Mouse (Mus musculus): ENCODE results near the gene Car4. TPM values are rescaled to one million over a fixed set of nuclear protein-coding genes. Genes with fewer than 3 reads are reported as not detected.
A peak's percentile ranks its signal among the peaks of the same experiment; 100 is the strongest.

Gene Car4
- polyA plus RNA-seq (2015; fragmentation: Nextera tagmentation; extraction: Ambion mirVana): 172 and 190 TPM in 2 replicates

DNA sequence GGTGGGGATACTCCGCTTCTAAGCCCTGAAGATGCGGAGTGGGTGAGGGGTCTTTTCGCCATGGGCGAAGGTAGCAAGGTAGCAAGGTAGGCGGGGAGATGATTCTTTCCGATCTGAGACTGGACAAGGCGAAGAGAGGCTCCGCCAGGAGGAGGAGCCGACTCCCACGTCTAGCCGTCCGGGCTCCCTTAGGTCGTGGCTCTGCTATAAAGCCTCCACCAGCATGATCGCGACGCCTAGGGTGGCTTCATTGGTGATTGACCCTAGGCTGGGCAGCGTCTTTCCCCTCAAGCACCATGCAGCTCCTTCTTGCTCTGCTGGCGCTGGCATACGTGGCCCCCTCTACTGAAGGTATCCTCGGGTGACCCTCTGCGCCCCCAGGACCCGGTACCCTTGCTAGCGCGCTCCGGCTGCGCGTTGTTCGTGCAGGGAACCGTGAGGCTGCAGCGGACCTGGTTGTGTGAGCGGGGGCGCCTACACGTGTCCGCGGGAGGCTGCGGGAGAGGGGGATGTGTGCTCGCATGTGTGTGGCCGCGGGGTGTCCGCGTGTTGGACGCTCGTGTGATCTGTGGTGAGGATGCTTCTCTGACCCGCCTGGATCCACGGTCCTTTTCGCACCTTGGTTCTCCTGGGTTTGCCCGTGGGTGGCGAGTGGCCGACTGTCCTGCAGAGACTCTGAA lies at the start of gene Car4:
Gene Car4, plus strand, starts transcription at position 196 of the 680 bp plus-strand sequence.
- no peak for TF ChIP-seq EP300 (IDR thresholded peaks at IDR 0.05)
- 0 out of 2 replicates have a peak, but pooled peaks have one; percentile 2 for TF ChIP-seq CTCF (IDR thresholded peaks at IDR 0.05)
- Histone ChIP-seq H3K9me3 (ENCODE audit: low read length) (no peaks in the 10 kb centered on the region), H3K9ac (replicated peaks; ENCODE audit: low read depth) (no peak within 1 kb of the TSS), H3K27me3 (replicated peaks; ENCODE audit: insufficient read depth, low read length) (peaks cover 3% of the 10 kb centered on the region; the same call in 1 of the 2 replicates), H3K4me3 (ENCODE audit: low read depth, low read length) (peak within 1 kb of the TSS; percentile 27), H3K36me3 (ENCODE audit: insufficient read depth, low read length) (no peaks in the 10 kb centered on the region), H3K27ac (ENCODE audit: low read length) (no peak within 1 kb of the TSS), H3K4me1 (ENCODE audit: insufficient read depth, low read depth, low read length) (peaks cover 3% of the 10 kb centered on the region; the same call in 1 of the 2 replicates), H3K4me2 (replicated peaks; ENCODE audit: low read depth, low read length) (peak within 1 kb of the TSS; percentile 35)
- DNase-seq (ENCODE audit: low spot score): no peak
- 4% methylated on average over 48 of the region's 49 CpGs for WGBS
- ATAC-seq: no peak; the same call in 1 of the 2 replicates

DNA sequence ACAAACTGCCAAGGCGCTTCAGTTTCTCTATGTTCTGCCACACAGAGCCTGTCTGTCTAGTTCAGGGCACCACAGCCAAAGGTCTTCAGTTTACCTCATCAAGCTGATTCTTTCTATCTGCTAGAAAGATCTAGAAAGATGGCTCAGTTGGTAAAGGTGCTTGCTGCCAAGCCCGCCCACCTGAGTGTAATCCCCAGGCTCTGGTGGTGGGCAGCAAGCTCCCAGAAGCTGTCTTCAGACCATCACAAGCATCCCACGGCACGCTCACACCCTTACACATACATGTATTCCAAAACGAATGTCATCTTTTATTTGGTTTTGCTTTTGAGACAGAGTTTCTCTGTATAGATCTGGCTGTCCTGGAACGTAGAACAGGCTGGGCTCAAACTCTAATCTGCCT lies 49.1 kb upstream of the Car4 start:
- H3K27me3 ChIP-seq (replicated peaks; ENCODE audit: insufficient read depth, low read length): no peaks in the 10 kb centered on the region
- H3K4me2 ChIP-seq (replicated peaks; ENCODE audit: low read depth, low read length): no peak overlapping the region
- no peak for DNase-seq (ENCODE audit: low spot score)
- no peak for ATAC-seq
- no peak overlapping the region for H3K9ac ChIP-seq (replicated peaks; ENCODE audit: low read depth)
- H3K27ac ChIP-seq (ENCODE audit: low read length): no peak overlapping the region
- H3K4me1 ChIP-seq (ENCODE audit: insufficient read depth, low read depth, low read length): no peaks in the 10 kb centered on the region
- WGBS: 93% methylated on average over 6 of the region's 6 CpGs
- no peak overlapping the region for H3K4me3 ChIP-seq (ENCODE audit: low read depth, low read length)
- no peak for TF ChIP-seq EP300 (IDR thresholded peaks at IDR 0.05)
- TF ChIP-seq CTCF (IDR thresholded peaks at IDR 0.05): no peak
- peaks cover 19% of the 10 kb centered on the region; the same call in 1 of the 2 replicates for H3K36me3 ChIP-seq (ENCODE audit: insufficient read depth, low read length)
- H3K9me3 ChIP-seq (ENCODE audit: low read length): no peaks in the 10 kb centered on the region

DNA sequence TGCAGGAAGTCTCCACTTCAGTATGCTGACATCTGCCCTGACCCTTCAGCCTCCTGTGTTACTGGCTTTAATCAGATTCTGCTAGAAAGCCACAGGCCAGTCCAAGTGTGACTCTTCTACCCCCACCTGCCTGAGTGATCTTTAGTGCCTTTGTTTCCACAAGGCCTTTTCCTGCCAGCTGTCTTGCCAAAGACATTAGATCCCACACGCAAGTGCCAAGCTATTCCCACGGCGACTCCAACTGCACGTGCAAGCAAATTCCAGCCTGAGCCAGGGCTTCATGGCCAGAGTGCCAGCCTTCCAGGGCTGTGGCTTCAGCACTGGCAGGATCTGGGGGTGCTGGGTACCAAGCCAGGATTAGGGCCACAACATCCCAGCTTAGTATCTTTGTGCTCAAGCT lies 47.2 kb upstream of the Car4 start:
- Histone ChIP-seq H3K36me3 (ENCODE audit: insufficient read depth, low read length) (peaks cover 19% of the 10 kb centered on the region; the same call in 1 of the 2 replicates), H3K4me1 (ENCODE audit: insufficient read depth, low read depth, low read length) (no peaks in the 10 kb centered on the region), H3K27ac (ENCODE audit: low read length) (no peak overlapping the region), H3K27me3 (replicated peaks; ENCODE audit: insufficient read depth, low read length) (no peaks in the 10 kb centered on the region), H3K9me3 (ENCODE audit: low read length) (no peaks in the 10 kb centered on the region), H3K4me2 (replicated peaks; ENCODE audit: low read depth, low read length) (no peak overlapping the region), H3K9ac (replicated peaks; ENCODE audit: low read depth) (no peak overlapping the region), H3K4me3 (ENCODE audit: low read depth, low read length) (no peak overlapping the region)
- WGBS: 81% methylated on average over 4 of the region's 4 CpGs
- DNase-seq (ENCODE audit: low spot score): no peak
- TF ChIP-seq CTCF (IDR thresholded peaks at IDR 0.05): no peak
- TF ChIP-seq EP300 (IDR thresholded peaks at IDR 0.05): no peak
- ATAC-seq: no peak

DNA sequence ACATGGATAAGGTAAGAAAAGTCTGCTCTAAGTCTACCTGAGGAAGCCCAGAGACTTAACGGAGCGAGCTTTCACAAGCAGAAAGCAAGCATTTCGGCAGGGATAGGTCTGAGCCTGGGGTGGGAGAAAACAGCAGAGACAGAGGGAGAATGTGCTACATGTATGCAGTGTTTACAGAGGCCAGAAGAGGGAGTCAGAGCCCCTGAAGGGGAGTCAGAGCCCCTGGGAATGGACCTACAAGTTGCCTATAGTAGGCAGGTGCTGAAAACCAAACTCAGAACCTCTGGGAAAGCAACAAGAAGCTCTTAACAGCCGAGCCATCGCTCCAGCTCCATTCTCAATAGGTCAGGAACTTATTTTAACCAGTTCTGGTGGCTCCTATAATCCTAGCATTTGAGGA lies 42.9 kb upstream of the Car4 start:
- Histone ChIP-seq H3K27ac (ENCODE audit: low read length) (no peak overlapping the region), H3K4me2 (replicated peaks; ENCODE audit: low read depth, low read length) (no peak overlapping the region), H3K9me3 (ENCODE audit: low read length) (no peaks in the 10 kb centered on the region), H3K9ac (replicated peaks; ENCODE audit: low read depth) (no peak overlapping the region), H3K36me3 (ENCODE audit: insufficient read depth, low read length) (0 out of 2 replicates have a peak, but pooled peaks cover 4% of the 10 kb centered on the region), H3K4me1 (ENCODE audit: insufficient read depth, low read depth, low read length) (no peaks in the 10 kb centered on the region; the same call in 1 of the 2 replicates), H3K4me3 (ENCODE audit: low read depth, low read length) (no peak overlapping the region), H3K27me3 (replicated peaks; ENCODE audit: insufficient read depth, low read length) (no peaks in the 10 kb centered on the region)
- 81% methylated on average over 5 of the region's 5 CpGs for WGBS
- ATAC-seq (no peak), DNase-seq (ENCODE audit: low spot score) (no peak)
- no peak for TF ChIP-seq EP300 (IDR thresholded peaks at IDR 0.05)

DNA sequence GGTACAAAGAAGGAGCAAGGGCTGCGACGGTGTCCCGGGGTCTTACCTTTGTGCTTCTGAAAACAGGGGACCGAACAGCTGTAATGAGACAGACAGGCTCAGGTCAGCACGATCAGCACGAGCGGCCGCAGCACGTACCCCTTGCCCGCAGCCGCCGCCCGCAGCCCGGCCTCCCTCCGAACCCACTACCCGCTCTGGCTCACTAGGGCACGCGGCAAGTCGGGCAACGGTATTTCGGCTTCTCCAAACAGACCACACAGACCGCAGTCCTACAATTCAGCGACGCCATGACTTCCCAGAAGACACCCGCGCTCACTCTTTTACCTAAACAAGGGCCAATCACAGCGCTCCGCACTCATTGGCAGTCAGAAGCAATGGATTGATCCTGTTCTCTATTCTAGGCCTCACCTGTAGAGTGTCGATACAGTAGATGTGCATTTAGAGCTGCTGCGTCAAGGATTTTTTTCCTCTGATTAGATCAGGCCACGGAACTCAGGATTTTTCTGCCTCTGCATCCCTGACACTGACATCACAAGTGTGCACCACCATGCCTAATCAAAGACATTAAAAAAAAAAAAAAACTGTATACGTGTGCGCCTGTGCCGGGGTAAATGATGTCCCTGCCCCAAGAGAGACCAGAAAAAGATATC lies 41.4 kb upstream of the Car4 start, which contains the start of gene Znhit3:
Gene Znhit3, minus strand, starts transcription at position 314 of the 650 bp plus-strand sequence.
- H3K4me1 ChIP-seq (ENCODE audit: insufficient read depth, low read depth, low read length): no peaks in the 10 kb centered on the region; the same call in 1 of the 2 replicates
- WGBS: 3% methylated on average over 34 of the region's 34 CpGs
- 0 out of 2 replicates have a peak, but pooled peaks cover 4% of the 10 kb centered on the region for H3K36me3 ChIP-seq (ENCODE audit: insufficient read depth, low read length)
- ATAC-seq (peak; percentile 94), DNase-seq (ENCODE audit: low spot score) (peak; percentile 96)
- peak within 1 kb of the TSS; percentile 26; the same call in 1 of the 2 replicates for H3K27ac ChIP-seq (ENCODE audit: low read length)
- no peaks in the 10 kb centered on the region for H3K27me3 ChIP-seq (replicated peaks; ENCODE audit: insufficient read depth, low read length)
- H3K4me3 ChIP-seq (ENCODE audit: low read depth, low read length): peak within 1 kb of the TSS; percentile 81
- TF ChIP-seq EP300 (IDR thresholded peaks at IDR 0.05) (no peak), CTCF (IDR thresholded peaks at IDR 0.05) (peak; percentile 30)
- H3K4me2 ChIP-seq (replicated peaks; ENCODE audit: low read depth, low read length): peak within 1 kb of the TSS; percentile 78
- no peaks in the 10 kb centered on the region for H3K9me3 ChIP-seq (ENCODE audit: low read length)
- peak within 1 kb of the TSS; percentile 75 for H3K9ac ChIP-seq (replicated peaks; ENCODE audit: low read depth)

DNA sequence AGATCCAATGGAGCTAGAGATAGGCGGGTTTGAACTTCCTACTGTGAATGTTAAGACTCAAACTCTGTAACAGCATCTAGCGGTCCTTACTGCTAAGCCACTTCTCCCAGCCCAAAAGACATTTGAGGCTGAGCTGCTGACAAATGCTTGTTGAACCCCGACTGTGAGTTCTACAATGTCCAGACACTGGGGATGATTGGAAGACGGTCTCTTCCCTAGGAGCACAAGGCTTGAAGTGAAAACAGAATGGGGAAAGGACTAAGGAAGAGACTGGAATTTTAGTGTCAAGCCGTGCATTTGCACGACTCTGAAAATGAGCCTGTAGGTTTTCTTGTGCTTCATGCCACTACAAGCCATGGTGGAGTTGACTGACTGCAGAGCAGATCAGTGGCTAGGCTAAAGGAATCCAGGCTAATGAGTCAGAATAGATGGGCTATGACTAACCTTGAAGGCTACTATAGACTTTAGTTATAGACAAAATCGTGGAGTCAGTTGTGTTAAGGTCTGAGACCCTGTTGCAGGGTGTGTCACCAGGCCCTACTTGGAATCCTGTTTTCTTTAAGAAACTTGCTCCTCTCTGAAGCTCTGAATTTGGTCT lies 40.8 kb upstream of the Car4 start:
- 57% methylated on average over 7 of the region's 7 CpGs for WGBS
- H3K4me1 ChIP-seq (ENCODE audit: insufficient read depth, low read depth, low read length): no peaks in the 10 kb centered on the region; the same call in 1 of the 2 replicates
- no peaks in the 10 kb centered on the region for H3K27me3 ChIP-seq (replicated peaks; ENCODE audit: insufficient read depth, low read length)
- no peaks in the 10 kb centered on the region for H3K9me3 ChIP-seq (ENCODE audit: low read length)
- DNase-seq (ENCODE audit: low spot score) (no peak), ATAC-seq (no peak)
- H3K36me3 ChIP-seq (ENCODE audit: insufficient read depth, low read length): 0 out of 2 replicates have a peak, but pooled peaks cover 4% of the 10 kb centered on the region
- no peak overlapping the region for H3K27ac ChIP-seq (ENCODE audit: low read length)
- no peak for TF ChIP-seq EP300 (IDR thresholded peaks at IDR 0.05)
- no peak for TF ChIP-seq CTCF (IDR thresholded peaks at IDR 0.05)
- peak overlapping the region; percentile 78 for H3K4me2 ChIP-seq (replicated peaks; ENCODE audit: low read depth, low read length)
- H3K4me3 ChIP-seq (ENCODE audit: low read depth, low read length): peak overlapping the region; percentile 81
- no peak overlapping the region for H3K9ac ChIP-seq (replicated peaks; ENCODE audit: low read depth)

Measured in lung, postnatal 0 days (tissue).